Mouse (Mus musculus) embryonic fibroblast, embryonic 13.5 days (primary cell): ENCODE measurements around the gene Prr5.

Source experiments
- CTCF ChIP-seq: IDR thresholded peaks from 2 replicates; pipeline ENCODE4 v1.5.1; 2011; ENCODE audit warnings: mild to moderate bottlenecking, control low read depth, low read length, moderate library complexity, borderline replicate concordance; ENCODE audit not compliant: insufficient read depth
- POLR2A ChIP-seq: IDR thresholded peaks from 2 replicates; pipeline ENCODE4 v1.6.1; 2011; ENCODE audit warnings: low read depth, mild to moderate bottlenecking, control low read depth, low read length, moderate library complexity

DNA sequence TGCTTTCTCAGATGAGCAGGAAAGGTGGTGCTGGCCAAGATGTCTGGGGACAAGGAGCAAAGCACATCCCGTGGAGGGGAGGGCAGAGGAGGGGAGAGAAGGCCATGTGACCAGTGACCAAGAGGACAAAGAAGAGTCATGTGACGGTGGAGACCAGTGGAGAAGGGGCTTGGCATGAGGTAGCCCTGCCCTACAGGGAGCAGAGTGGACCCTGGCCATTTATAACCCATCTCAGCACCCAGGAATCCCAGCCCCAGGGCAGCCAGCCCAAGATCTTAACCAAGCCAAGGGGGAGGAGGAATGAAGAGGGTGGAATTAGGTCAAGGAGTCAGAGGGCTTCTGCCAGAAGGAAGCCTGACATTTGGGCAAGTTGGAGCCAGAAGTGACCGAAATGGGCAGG is 3.2 kb downstream of the Prr5 start:
- no peak for TF ChIP-seq POLR2A
- no peak for TF ChIP-seq CTCF
